Mouse (Mus musculus): ENCODE results near the gene Tmem116. TPM values are rescaled to one million over a fixed set of nuclear protein-coding genes. Genes with fewer than 3 reads are reported as not detected.

Tmem116 gene
- total RNA-seq, 2 experiments from 2014 or later: 5.7 to 11.3 TPM

Other genes starting within 250 kb of the Tmem116 start
- 100 to 1,000 TPM; 457 to 460 TPM for gene Rpl6, start 247.4 kb upstream of the Tmem116 start, total RNA-seq (2021)
- gene Hectd4, start 231.7 kb upstream of the Tmem116 start, total RNA-seq (2021): 100 to 1,000 TPM; 180 to 193 TPM
- gene Trafd1, start 66.3 kb upstream of the Tmem116 start, total RNA-seq (2021): 10 to 100 TPM; 81.9 to 84.2 TPM
- 10 to 100 TPM; 39.4 to 41.9 TPM for gene Naa25, start 54.0 kb upstream of the Tmem116 start, total RNA-seq (2021)
- gene Erp29, start 613 bp downstream of the Tmem116 start, total RNA-seq (2021): 100 to 1,000 TPM; 152 to 155 TPM
- under 1 TPM in 1 of 2 experiments, not detected in 1; 0.09 TPM for gene Adam1b, start 51.5 kb downstream of the Tmem116 start, total RNA-seq (2021)
- gene Adam1a, start 93.6 kb downstream of the Tmem116 start, total RNA-seq (2021): 10 to 100 TPM; 11.1 to 11.7 TPM
- gene Gm42878, start 93.6 kb downstream of the Tmem116 start, total RNA-seq (2021): not detected
- 10 to 100 TPM; 74.8 to 78.6 TPM for gene Mapkapk5, start 94.0 kb downstream of the Tmem116 start, total RNA-seq (2021)
- 10 to 100 TPM; 88.3 to 96.7 TPM for gene Aldh2, start 141.9 kb downstream of the Tmem116 start, total RNA-seq (2021)
- gene Acad12, start 167.0 kb downstream of the Tmem116 start, total RNA-seq (2021): 1 to 10 TPM; 4.7 to 4.9 TPM
- 1 to 10 TPM; 3.3 to 3.5 TPM for gene Acad10, start 208.6 kb downstream of the Tmem116 start, total RNA-seq (2021)
- gene Brap, start 208.7 kb downstream of the Tmem116 start, total RNA-seq (2021): 10 to 100 TPM; 60.3 to 65.6 TPM

All from layer of hippocampus, postnatal 14 days (tissue).